Mouse (Mus musculus) hindbrain, embryonic 15.5 days (tissue): ENCODE measurements around the gene Thap8. TPM values are rescaled to one million over a fixed set of nuclear protein-coding genes. Genes with fewer than 3 reads are reported as not detected.

Experiments
- ATAC-seq: fragments of 200-750 bp; cut with Nextera tagmentation; 2 replicates; pipeline ENCODE4 v1.8.0; 2017; ENCODE audit warnings: low read depth, moderate number of reproducible peaks, moderate TSS enrichment; ENCODE audit not compliant: low FRiP score
- H3K27ac ChIP-seq: fragments of 300-500 bp; sonication (generic); replicated peaks from 2 replicates; pipeline ENCODE4 v1.5.1; 2015; ENCODE audit warnings: mild to moderate bottlenecking, inconsistent platforms
- H3K27me3 ChIP-seq: fragments of 300-500 bp; sonication (generic); 2 replicates; pipeline ENCODE4 v1.6.1; 2015; ENCODE audit warnings: control low read depth, inconsistent platforms
- H3K36me3 ChIP-seq: fragments of 300-500 bp; sonication (generic); 2 replicates; pipeline ENCODE4 v1.6.1; 2015; ENCODE audit warnings: control low read depth, inconsistent platforms
- H3K4me1 ChIP-seq: fragments of 300-500 bp; sonication (generic); replicated peaks from 2 replicates; pipeline ENCODE4 v1.6.1; 2015; ENCODE audit warnings: control low read depth, inconsistent platforms
- H3K4me2 ChIP-seq: fragments of 300-500 bp; sonication (generic); 2 replicates; pipeline ENCODE4 v1.6.1; 2015; ENCODE audit warnings: moderate library complexity, mild to moderate bottlenecking, inconsistent platforms
- H3K4me3 ChIP-seq: fragments of 300-500 bp; sonication (generic); 2 replicates; pipeline ENCODE4 v1.5.1; 2015; ENCODE audit warnings: mild to moderate bottlenecking, inconsistent platforms
- H3K9ac ChIP-seq: fragments of 300-500 bp; sonication (generic); 2 replicates; pipeline ENCODE4 v1.6.1; 2015; ENCODE audit warnings: inconsistent platforms
- H3K9me3 ChIP-seq: fragments of 300-500 bp; sonication (generic); 2 replicates; pipeline ENCODE4 v1.6.1; 2016; ENCODE audit warnings: control low read depth, inconsistent platforms
- WGBS: fragments of 180-500 bp; shearing (Covaris S2); methylation state at CpG from one replicate; pipeline ENCODE4 v1.1.7; 2015; 5-methylcytosine and 5-hydroxymethylcytosine counted together
- polyA plus RNA-seq: library from polyadenylated mRNA; unstranded; fragments of >200 nt; fragmentation: Nextera tagmentation; extraction: Ambion mirVana; gene quantifications from 2 replicates; pipeline ENCODE4 v1.2.1, GENCODE M21; 2015

The Thap8 gene
- polyA plus RNA-seq, 1 experiment from 2014 or later: 0.88 TPM

- H3K4me1 ChIP-seq: peaks cover 32% of the 10 kb centered on the region
- no peak overlapping the region for H3K9ac ChIP-seq
- no peak overlapping the region for H3K4me3 ChIP-seq
- no peaks in the 10 kb centered on the region for H3K9me3 ChIP-seq
- H3K4me2 ChIP-seq: no peak overlapping the region; the same call in 1 of the 2 replicates
- under 1% methylated on average over 9 of the region's 9 CpGs for WGBS
- no peak overlapping the region for H3K27ac ChIP-seq
- peak; percentile 40; the same call in 1 of the 2 replicates for ATAC-seq
- H3K36me3 ChIP-seq: no peaks in the 10 kb centered on the region
- peaks cover 22% of the 10 kb centered on the region for H3K27me3 ChIP-seq
Observed at GRCm38 (mm10) chr7:30336384-30336783, 56.5 kb downstream of the Thap8 start.

GRCm38 (mm10) chr7:30339432-30340109 lies 59.7 kb downstream of the Thap8 start:
- H3K4me1 ChIP-seq: peaks cover 11% of the 10 kb centered on the region
- no peak overlapping the region for H3K9ac ChIP-seq
- no peak for ATAC-seq
- WGBS: 63% methylated on average over 5 of the region's 5 CpGs
- H3K36me3 ChIP-seq: no peaks in the 10 kb centered on the region
- H3K4me3 ChIP-seq: no peak overlapping the region
- H3K27ac ChIP-seq: no peak overlapping the region
- no peaks in the 10 kb centered on the region for H3K9me3 ChIP-seq
- H3K4me2 ChIP-seq: no peak overlapping the region
- H3K27me3 ChIP-seq: peaks cover 20% of the 10 kb centered on the region

Other genes with a start within 250 kb of the Thap8 start
- 9.6 and 11.5 TPM in 2 replicates for gene Zfp14, start 228.7 kb upstream of the Thap8 start, polyA plus RNA-seq
- 8.6 and 10.9 TPM in 2 replicates for gene Zfp82, start 207.2 kb upstream of the Thap8 start, polyA plus RNA-seq
- gene Gm26920, start 189.7 kb upstream of the Thap8 start, polyA plus RNA-seq: 1.9 and 4.0 TPM in 2 replicates
- 12.4 and 16.6 TPM in 2 replicates for gene Zfp566, start 189.6 kb upstream of the Thap8 start, polyA plus RNA-seq
- 73.8 and 85.0 TPM in 2 replicates for gene Zfp260, start 185.3 kb upstream of the Thap8 start, polyA plus RNA-seq
- 21.3 and 22.3 TPM in 2 replicates for gene Zfp382, start 158.2 kb upstream of the Thap8 start, polyA plus RNA-seq
- 10.5 and 11.6 TPM in 2 replicates for gene Zfp146, start 110.3 kb upstream of the Thap8 start, polyA plus RNA-seq
- gene Cox7a1, start 96.0 kb upstream of the Thap8 start, polyA plus RNA-seq: 5.2 and 7.1 TPM in 2 replicates
- gene Capns1, start 81.3 kb upstream of the Thap8 start, polyA plus RNA-seq: 86.4 and 88.3 TPM in 2 replicates
- 176 and 178 TPM in 2 replicates for gene Polr2i, start 48.1 kb upstream of the Thap8 start, polyA plus RNA-seq
- 430 and 435 TPM in 2 replicates for gene Tbcb, start 47.8 kb upstream of the Thap8 start, polyA plus RNA-seq
- not detected in 2 replicates for gene Ovol3, start 44.4 kb upstream of the Thap8 start, polyA plus RNA-seq
- gene Wdr62, start 325 bp downstream of the Thap8 start, polyA plus RNA-seq: 4.0 and 5.3 TPM in 2 replicates
- 88.4 and 120 TPM in 2 replicates for gene Clip3, start 11.6 kb downstream of the Thap8 start, polyA plus RNA-seq
- gene Alkbh6, start 28.6 kb downstream of the Thap8 start, polyA plus RNA-seq: 121 and 135 TPM in 2 replicates
- 17.1 and 19.1 TPM in 2 replicates for gene Syne4, start 34.7 kb downstream of the Thap8 start, polyA plus RNA-seq
- 0.98 TPM in 1 of 2 replicates, not detected in the other for gene E130208F15Rik, start 41.6 kb downstream of the Thap8 start, polyA plus RNA-seq
- gene Sdhaf1, start 43.8 kb downstream of the Thap8 start, polyA plus RNA-seq: 16.2 and 17.3 TPM in 2 replicates
- 14.3 and 15.7 TPM in 2 replicates for gene Lrfn3, start 82.7 kb downstream of the Thap8 start, polyA plus RNA-seq
- gene Tyrobp, start 133.7 kb downstream of the Thap8 start, polyA plus RNA-seq: 28.9 and 39.1 TPM in 2 replicates
- gene Hcst, start 139.8 kb downstream of the Thap8 start, polyA plus RNA-seq: 0.53 and 0.56 TPM in 2 replicates
- gene Nfkbid, start 141.6 kb downstream of the Thap8 start, polyA plus RNA-seq: 2.4 and 2.9 TPM in 2 replicates
- 674 and 762 TPM in 2 replicates for gene Aplp1, start 165.4 kb downstream of the Thap8 start, polyA plus RNA-seq
- 4.7 and 7.3 TPM in 2 replicates for gene Kirrel2, start 177.6 kb downstream of the Thap8 start, polyA plus RNA-seq
- 1.1 and 1.2 TPM in 2 replicates for gene Nphs1, start 178.2 kb downstream of the Thap8 start, polyA plus RNA-seq
- 0.36 TPM in 1 of 2 replicates, not detected in the other for gene Prodh2, start 213.5 kb downstream of the Thap8 start, polyA plus RNA-seq